Comparison of ENCODE assay signal across 8 mouse cellular contexts in the genomic region with DNA sequence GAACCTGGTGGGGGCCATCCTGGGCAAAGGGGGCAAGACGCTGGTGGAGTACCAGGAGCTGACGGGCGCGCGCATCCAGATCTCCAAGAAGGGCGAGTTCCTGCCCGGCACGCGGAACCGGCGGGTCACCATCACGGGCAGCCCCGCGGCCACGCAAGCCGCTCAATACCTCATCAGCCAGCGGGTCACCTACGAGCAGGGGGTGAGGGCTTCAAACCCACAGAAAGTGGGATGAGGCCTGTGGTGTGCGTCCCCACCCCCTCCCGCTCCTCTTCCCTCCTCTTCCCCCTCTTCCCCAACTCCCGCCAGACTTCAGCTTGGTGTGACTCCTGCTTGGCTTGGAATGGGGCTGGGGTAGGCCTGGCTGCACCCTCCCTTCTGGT. TPM values are rescaled to one million over a fixed set of nuclear protein-coding genes. Genes with fewer than 3 reads are reported as not detected.
DNase-seq lines count a peak whose midpoint lies in the region; ATAC-seq and TF ChIP-seq lines count a peak whose summit lies in the region.

No protein-coding gene starts in this region.

- no peak for TF ChIP-seq POLR2A in lung, adult 2 months (IDR thresholded peaks at IDR 0.05; ENCODE audit: borderline replicate concordance, extremely low read depth, low read depth, low read length)

- peak overlapping the region; percentile 57 for H3K9ac ChIP-seq in embryonic facial prominence, embryonic 11.5 days (replicated peaks; ENCODE audit: low read length)
- peak overlapping the region; percentile 53 for H3K9ac ChIP-seq in hindbrain, embryonic 14.5 days
- H3K9ac ChIP-seq in midbrain, embryonic 16.5 days (ENCODE audit: low read depth, low read length) = peak overlapping the region; percentile 56

- peaks cover 8% of the 10 kb centered on the region; the same call in 1 of the 2 replicates for H3K4me1 ChIP-seq in lung, adult 2 months (ENCODE audit: control insufficient read depth, insufficient read depth, low read length)
- H3K4me1 ChIP-seq in embryonic facial prominence, embryonic 11.5 days (ENCODE audit: control insufficient read depth, insufficient read depth, low read length) = peaks cover 6% of the 10 kb centered on the region
- peaks cover 31% of the 10 kb centered on the region for H3K4me1 ChIP-seq in hindbrain, embryonic 14.5 days (replicated peaks; ENCODE audit: control insufficient read depth, insufficient read depth, low read length)
- H3K4me1 ChIP-seq in midbrain, embryonic 16.5 days (ENCODE audit: control insufficient read depth, insufficient read depth, low read length) = peaks cover 34% of the 10 kb centered on the region

- H3K4me3 ChIP-seq in lung, adult 2 months (replicated peaks; ENCODE audit: extremely low read depth, low read depth, low read length) = peak overlapping the region; percentile 6
- H3K4me3 ChIP-seq in embryonic facial prominence, embryonic 11.5 days (ENCODE audit: low read depth, low read length) = peak overlapping the region; percentile 46
- H3K4me3 ChIP-seq in hindbrain, embryonic 14.5 days (replicated peaks; ENCODE audit: low read length) = peak overlapping the region; percentile 31
- H3K4me3 ChIP-seq in midbrain, embryonic 16.5 days (ENCODE audit: low read depth, low read length) = peak overlapping the region; percentile 28

- ATAC-seq in embryonic facial prominence, embryonic 11.5 days (replicated peaks; ENCODE audit: insufficient number of reproducible peaks, low FRiP score, low TSS enrichment, low read depth) = no peak
- peak; percentile 9; the same call in 1 of the 2 replicates for ATAC-seq in hindbrain, embryonic 14.5 days (ENCODE audit: low FRiP score)
- no peak for ATAC-seq in midbrain, embryonic 16.5 days

- 14% methylated on average over 21 of the region's 21 CpGs for WGBS in lung, adult 2 months
- WGBS in embryonic facial prominence, embryonic 11.5 days = under 1% methylated on average over 20 of the region's 21 CpGs
- 3% methylated on average over 20 of the region's 21 CpGs for WGBS in hindbrain, embryonic 14.5 days
- 10% methylated on average over 20 of the region's 21 CpGs for WGBS in midbrain, embryonic 16.5 days

- no peaks in the 10 kb centered on the region for H3K9me3 ChIP-seq in embryonic facial prominence, embryonic 11.5 days (replicated peaks; ENCODE audit: control insufficient read depth, low read length)
- no peaks in the 10 kb centered on the region for H3K9me3 ChIP-seq in hindbrain, embryonic 14.5 days (ENCODE audit: control insufficient read depth, low read length)
- H3K9me3 ChIP-seq in midbrain, embryonic 16.5 days (replicated peaks; ENCODE audit: control insufficient read depth, low read length, poor library complexity, severe bottlenecking) = no peaks in the 10 kb centered on the region

- H3K27ac ChIP-seq in embryonic facial prominence, embryonic 11.5 days (replicated peaks; ENCODE audit: low read depth, low read length) = no peak overlapping the region
- H3K27ac ChIP-seq in hindbrain, embryonic 14.5 days = peak overlapping the region; percentile 51; the same call in 1 of the 2 replicates
- peak overlapping the region; percentile 38 for H3K27ac ChIP-seq in midbrain, embryonic 16.5 days (ENCODE audit: low read length)

- H3K36me3 ChIP-seq in embryonic facial prominence, embryonic 11.5 days (replicated peaks; ENCODE audit: control insufficient read depth, insufficient read depth, low read depth, low read length) = no peaks in the 10 kb centered on the region
- peaks cover 49% of the 10 kb centered on the region for H3K36me3 ChIP-seq in hindbrain, embryonic 14.5 days (replicated peaks; ENCODE audit: control insufficient read depth, insufficient read depth)
- peaks cover 11% of the 10 kb centered on the region; the same call in 1 of the 2 replicates for H3K36me3 ChIP-seq in midbrain, embryonic 16.5 days (ENCODE audit: control insufficient read depth, insufficient read depth, low read length)

- TF ChIP-seq CTCF in lung, adult 2 months (IDR thresholded peaks at IDR 0.05; ENCODE audit: insufficient read depth, low read length) = no peak

- peaks cover 60% of the 10 kb centered on the region for H3K27me3 ChIP-seq in embryonic facial prominence, embryonic 11.5 days (ENCODE audit: control insufficient read depth, insufficient read depth, low read length)
- H3K27me3 ChIP-seq in hindbrain, embryonic 14.5 days (ENCODE audit: control insufficient read depth, insufficient read depth, low read length) = no peaks in the 10 kb centered on the region
- no peaks in the 10 kb centered on the region for H3K27me3 ChIP-seq in midbrain, embryonic 16.5 days (ENCODE audit: control insufficient read depth, insufficient read depth, low read depth, low read length)

- DNase-seq in lung, adult 2 months = no peak
- no peak for DNase-seq in lung, postnatal 4 days
- no peak for DNase-seq in embryonic facial prominence, embryonic 11.5 days (ENCODE audit: low spot score)
- no peak for DNase-seq in hindbrain, embryonic 14.5 days (ENCODE audit: low spot score)
- DNase-seq in embryo, embryonic 10 days (ENCODE audit: low spot score) = no peak
- no peak for DNase-seq in urinary bladder, postnatal 10 days (ENCODE audit: low spot score)
- no peak for DNase-seq in spleen, adult 12 weeks (ENCODE audit: low spot score)

- H3K4me2 ChIP-seq in embryonic facial prominence, embryonic 11.5 days (ENCODE audit: low read depth, low read length) = peak overlapping the region; percentile 99
- peak overlapping the region; percentile 54 for H3K4me2 ChIP-seq in hindbrain, embryonic 14.5 days (replicated peaks)
- H3K4me2 ChIP-seq in midbrain, embryonic 16.5 days (ENCODE audit: low read length) = peak overlapping the region; percentile 50

RNA-seq across cellular contexts. Expression of a gene that starts 28.8 kb away (rescaled TPM):
- 0.07 and 0.09 TPM in 2 replicates for polyA plus RNA-seq in lung, adult 2 months (2012; rRNA removed)
- not detected in 2 replicates for polyA plus RNA-seq in embryonic facial prominence, embryonic 11.5 days (2014; fragmentation: Nextera tagmentation; extraction: Ambion mirVana)
- 0.52 and 0.69 TPM in 2 replicates for polyA plus RNA-seq in hindbrain, embryonic 14.5 days (2014; fragmentation: Nextera tagmentation; extraction: Ambion mirVana)
- polyA plus RNA-seq in midbrain, embryonic 16.5 days (2015; fragmentation: Nextera tagmentation; extraction: Ambion mirVana) = 0.52 and 0.79 TPM in 2 replicates

RNA-seq across cellular contexts. Expression of a gene that starts 32.7 kb away (rescaled TPM):
- 7.2 and 10.2 TPM in 2 replicates for polyA plus RNA-seq in lung, adult 2 months (2012; rRNA removed)
- polyA plus RNA-seq in embryonic facial prominence, embryonic 11.5 days (2014; fragmentation: Nextera tagmentation; extraction: Ambion mirVana) = 4.3 and 5.3 TPM in 2 replicates
- polyA plus RNA-seq in hindbrain, embryonic 14.5 days (2014; fragmentation: Nextera tagmentation; extraction: Ambion mirVana) = 6.7 and 7.4 TPM in 2 replicates
- 3.9 and 5.1 TPM in 2 replicates for polyA plus RNA-seq in midbrain, embryonic 16.5 days (2015; fragmentation: Nextera tagmentation; extraction: Ambion mirVana)

RNA-seq across cellular contexts. Expression of a gene that starts 32.7 kb away (rescaled TPM):
- polyA plus RNA-seq in lung, adult 2 months (2012; rRNA removed) = 4.2 and 5.0 TPM in 2 replicates
- 1.4 and 1.7 TPM in 2 replicates for polyA plus RNA-seq in embryonic facial prominence, embryonic 11.5 days (2014; fragmentation: Nextera tagmentation; extraction: Ambion mirVana)
- 15.4 and 16.3 TPM in 2 replicates for polyA plus RNA-seq in hindbrain, embryonic 14.5 days (2014; fragmentation: Nextera tagmentation; extraction: Ambion mirVana)
- polyA plus RNA-seq in midbrain, embryonic 16.5 days (2015; fragmentation: Nextera tagmentation; extraction: Ambion mirVana) = 11.9 and 14.3 TPM in 2 replicates

RNA-seq across cellular contexts. Expression of a gene that starts 45.5 kb away (rescaled TPM):
- 34.7 and 39.9 TPM in 2 replicates for polyA plus RNA-seq in lung, adult 2 months (2012; rRNA removed)
- polyA plus RNA-seq in embryonic facial prominence, embryonic 11.5 days (2014; fragmentation: Nextera tagmentation; extraction: Ambion mirVana) = 27.9 and 28.3 TPM in 2 replicates
- polyA plus RNA-seq in hindbrain, embryonic 14.5 days (2014; fragmentation: Nextera tagmentation; extraction: Ambion mirVana) = 32.4 and 38.1 TPM in 2 replicates
- polyA plus RNA-seq in midbrain, embryonic 16.5 days (2015; fragmentation: Nextera tagmentation; extraction: Ambion mirVana) = 26.0 and 26.7 TPM in 2 replicates

RNA-seq across cellular contexts. Expression of a gene that starts 48.2 kb away (rescaled TPM):
- polyA plus RNA-seq in lung, adult 2 months (2012; rRNA removed) = 22.7 and 26.9 TPM in 2 replicates
- polyA plus RNA-seq in embryonic facial prominence, embryonic 11.5 days (2014; fragmentation: Nextera tagmentation; extraction: Ambion mirVana) = 22.6 and 26.5 TPM in 2 replicates
- polyA plus RNA-seq in hindbrain, embryonic 14.5 days (2014; fragmentation: Nextera tagmentation; extraction: Ambion mirVana) = 23.9 and 24.0 TPM in 2 replicates
- 24.7 and 31.2 TPM in 2 replicates for polyA plus RNA-seq in midbrain, embryonic 16.5 days (2015; fragmentation: Nextera tagmentation; extraction: Ambion mirVana)
